Mouse (Mus musculus) layer of hippocampus, adult 9-11 months (tissue): ENCODE results near the gene Zbtb20.
A peak's percentile ranks its signal among the peaks of the same experiment; 100 is the strongest.

Experiments used
- DNase-seq: peaks from one replicate; pipeline ENCODE4 v3.0.0; 2022

Gene Zbtb20

DNA sequence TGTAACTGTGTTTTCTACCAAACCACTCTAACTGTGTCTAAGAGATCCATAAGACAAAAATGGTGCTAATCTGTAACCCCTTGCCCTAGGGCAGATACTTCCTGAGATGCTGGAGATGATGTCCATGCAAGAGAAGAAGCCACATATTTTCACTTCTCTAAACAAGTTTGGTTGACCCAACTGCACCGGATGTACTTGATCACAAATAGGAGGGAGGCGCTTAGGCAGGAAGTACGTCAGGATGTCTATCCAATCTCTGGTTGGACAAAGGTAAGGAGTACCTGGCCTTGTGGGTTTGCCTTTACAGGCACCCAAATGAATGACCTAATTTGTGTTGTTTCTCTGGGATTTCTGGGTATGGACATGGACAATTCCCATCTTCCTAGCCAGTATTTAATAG is 792.6 kb downstream of the Zbtb20 start:
- no peak for DNase-seq

DNA sequence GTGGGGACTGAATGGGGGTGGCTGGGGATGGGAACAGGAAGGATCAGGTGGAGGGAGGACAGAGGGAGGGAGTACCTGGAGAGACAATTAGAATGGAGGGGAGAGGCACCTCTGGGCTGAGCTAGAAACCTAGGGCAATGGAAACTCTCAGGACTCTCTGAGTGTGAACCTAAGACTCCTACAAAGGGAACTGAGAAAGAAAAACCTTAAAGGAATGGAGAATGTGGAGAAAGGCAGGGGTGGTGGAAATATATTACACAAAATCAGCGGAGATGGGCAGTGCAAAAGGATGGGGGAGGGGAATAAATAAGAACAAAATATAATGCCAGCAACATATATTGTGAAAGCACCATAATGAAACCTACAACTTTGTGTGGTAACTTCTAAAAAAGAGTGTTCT is 796.3 kb downstream of the Zbtb20 start:
- no peak for DNase-seq

DNA sequence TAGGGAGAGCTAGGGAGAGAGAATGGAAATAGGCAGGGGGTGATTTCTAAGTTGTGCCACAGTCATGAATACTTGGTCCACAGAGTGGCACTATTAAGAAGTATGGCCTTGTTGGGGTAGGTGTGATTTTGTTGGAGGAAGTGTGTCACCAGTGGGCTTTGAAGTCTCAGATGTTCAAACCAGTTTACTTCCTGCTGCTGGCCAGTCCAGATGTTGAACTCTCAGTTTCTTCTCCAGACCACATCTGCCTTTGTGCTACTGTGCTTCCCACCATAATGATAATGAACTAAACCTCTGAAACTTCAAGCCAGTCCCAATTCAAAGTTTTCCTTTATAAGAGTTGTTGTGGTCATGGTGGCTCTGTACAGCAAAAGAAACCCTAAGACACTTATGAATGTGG is 797.0 kb downstream of the Zbtb20 start:
- DNase-seq, result no peak

DNA sequence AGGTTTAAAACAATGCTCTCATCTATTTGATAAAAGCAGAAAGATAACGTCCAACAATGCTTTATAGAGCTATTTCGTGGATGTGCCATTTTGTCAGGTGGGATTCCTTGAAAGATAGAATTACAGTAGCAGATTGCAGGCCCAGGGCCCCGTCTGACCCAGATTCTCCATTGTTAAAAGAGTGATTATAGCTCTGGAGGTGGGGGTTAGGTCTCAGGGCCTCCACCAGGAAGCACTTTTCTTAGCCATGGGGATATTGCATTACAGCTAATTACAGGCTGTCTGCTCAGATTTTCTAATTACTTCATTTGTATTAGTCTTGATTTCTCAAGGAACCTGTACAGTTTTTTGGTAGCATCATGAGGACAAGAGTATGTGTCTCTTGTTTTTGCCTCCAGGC is 798.7 kb downstream of the Zbtb20 start:
- DNase-seq, result no peak

DNA sequence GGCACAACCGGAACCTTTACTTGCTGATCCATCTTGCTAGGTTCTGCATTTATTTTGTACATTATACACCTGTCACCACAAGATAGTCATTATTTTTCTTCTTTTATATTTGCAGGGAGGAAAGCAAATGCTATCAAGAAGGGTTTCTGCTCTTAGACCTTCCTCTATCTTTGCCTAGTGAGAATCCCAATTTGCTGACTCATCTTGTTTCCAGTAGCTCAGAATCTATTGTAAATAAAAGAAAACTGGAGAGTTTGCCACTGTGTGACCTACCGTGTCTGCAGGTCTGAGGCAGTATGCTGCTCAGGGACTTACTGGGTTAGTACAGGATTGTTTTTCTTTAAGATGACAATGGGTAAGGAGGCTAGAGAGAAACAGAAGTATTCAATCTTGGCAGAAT is 812.3 kb downstream of the Zbtb20 start:
- no peak for DNase-seq

DNA sequence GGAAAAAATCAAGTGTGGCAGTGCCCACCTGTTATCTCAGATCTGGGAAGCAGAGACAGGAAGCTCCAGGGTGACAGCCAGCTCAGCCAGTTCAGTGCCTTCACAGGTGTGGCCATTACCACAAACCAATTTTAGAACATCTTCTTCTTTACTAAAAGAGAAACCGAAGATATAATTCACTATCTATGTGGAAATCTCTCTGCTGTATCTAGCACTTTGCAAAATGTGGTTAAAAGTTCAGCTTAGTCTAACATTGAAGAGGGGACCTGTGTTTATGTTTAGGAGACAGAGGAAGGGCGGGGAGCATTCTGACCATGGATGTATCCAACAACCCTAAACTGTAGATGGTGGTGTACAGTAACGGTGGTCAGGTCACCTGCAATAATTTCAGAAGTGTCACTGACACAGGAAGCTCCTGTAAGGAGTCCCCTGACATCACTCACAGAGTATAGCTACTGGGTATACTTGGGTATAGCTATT is 814.6 kb downstream of the Zbtb20 start:
- DNase-seq, result no peak

DNA sequence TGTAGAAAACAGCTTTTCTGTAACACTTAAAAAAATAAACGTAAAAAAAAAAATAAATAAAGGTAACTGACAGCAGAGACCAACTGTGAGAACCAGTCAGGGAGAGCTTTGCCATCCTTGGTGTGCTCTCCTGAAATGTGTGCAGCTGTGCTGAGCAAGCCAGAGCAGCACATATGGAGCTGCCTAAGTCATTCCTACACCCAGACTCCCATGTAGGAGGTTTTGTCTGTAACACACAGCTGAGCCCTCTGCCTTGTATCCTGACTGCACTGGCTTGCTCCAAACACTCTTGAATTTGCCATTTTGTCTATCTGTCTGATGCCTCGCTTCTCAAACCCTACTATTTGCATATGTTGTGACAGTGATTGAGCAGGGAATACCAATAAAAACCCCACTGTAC is 815.2 kb downstream of the Zbtb20 start:
- peak; percentile 56 for DNase-seq

DNA sequence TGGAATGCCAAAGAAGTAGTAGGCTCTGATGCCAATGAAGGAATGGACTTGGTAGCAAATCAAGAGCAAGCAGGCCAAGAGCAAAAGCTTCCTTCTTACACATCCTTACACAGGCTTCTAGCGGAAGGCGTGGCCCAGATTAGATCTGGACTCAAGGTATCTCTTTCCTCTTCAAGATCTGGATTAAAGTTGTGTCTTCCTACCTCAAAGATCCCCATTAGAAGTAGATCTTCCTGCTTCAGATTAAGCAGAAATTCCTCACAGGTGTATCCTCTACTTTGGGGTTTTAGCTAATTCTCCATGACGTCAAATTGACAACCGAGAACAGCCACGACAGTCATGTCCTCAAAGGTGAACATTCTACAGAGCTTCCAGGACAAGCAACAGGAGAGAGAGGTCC is 816.1 kb downstream of the Zbtb20 start:
- no peak for DNase-seq
